Mouse (Mus musculus): ENCODE measurements around the gene Wdfy2. TPM values are rescaled to one million over a fixed set of nuclear protein-coding genes. Genes with fewer than 3 reads are reported as not detected.

Wdfy2 gene
- polyA plus RNA-seq, 1 experiment, result 4.8 TPM

GRCm38 (mm10) chr14:62844226-62844625, 6.7 kb downstream of the Wdfy2 start:
- peaks cover 38% of the 10 kb centered on the region for H3K79me3 ChIP-seq (ENCODE audit: low read depth)
- no peaks in the 10 kb centered on the region for H3K27me3 ChIP-seq (ENCODE audit: control insufficient read depth, insufficient read depth, insufficient read length)
- no peaks in the 10 kb centered on the region for H3K36me3 ChIP-seq (ENCODE audit: control insufficient read depth, insufficient read depth)
- H3K79me2 ChIP-seq (ENCODE audit: control insufficient read depth, insufficient read depth), result peaks cover 87% of the 10 kb centered on the region
- TF ChIP-seq CEBPB (IDR thresholded peaks at IDR 0.05; ENCODE audit: low read depth), result no peak
- TF ChIP-seq USF1 (IDR thresholded peaks at IDR 0.05; ENCODE audit: low read depth), result no peak
- TF ChIP-seq MYOG (IDR thresholded peaks at IDR 0.05; ENCODE audit: control insufficient read depth, extremely low read depth, insufficient read length), result no peak
- TF ChIP-seq FOSL1 (IDR thresholded peaks at IDR 0.05; ENCODE audit: insufficient read depth, low read length, poor library complexity, severe bottlenecking), result no peak
- TF ChIP-seq MYOD1 (IDR thresholded peaks at IDR 0.05; ENCODE audit: control insufficient read depth, insufficient read length, low read depth), result no peak
- no peak for TF ChIP-seq MAX (IDR thresholded peaks at IDR 0.05)
- TF ChIP-seq CTCF (IDR thresholded peaks at IDR 0.05; ENCODE audit: control insufficient read depth, insufficient read depth, insufficient read length), result no peak
- H3K4me3 ChIP-seq (ENCODE audit: insufficient read depth, poor library complexity, severe bottlenecking), result no peak overlapping the region
- H3ac ChIP-seq (ENCODE audit: control insufficient read depth, insufficient read length, low read depth), result no peak overlapping the region

GRCm38 (mm10) chr14:62845011-62845840, 7.7 kb downstream of the Wdfy2 start:
- H3K4me3 ChIP-seq (ENCODE audit: insufficient read depth, poor library complexity, severe bottlenecking), result no peak overlapping the region
- peaks cover 87% of the 10 kb centered on the region for H3K79me2 ChIP-seq (ENCODE audit: control insufficient read depth, insufficient read depth)
- H3K36me3 ChIP-seq (ENCODE audit: control insufficient read depth, insufficient read depth), result no peaks in the 10 kb centered on the region
- TF ChIP-seq USF1 (IDR thresholded peaks at IDR 0.05; ENCODE audit: low read depth), result no peak
- TF ChIP-seq FOSL1 (IDR thresholded peaks at IDR 0.05; ENCODE audit: insufficient read depth, low read length, poor library complexity, severe bottlenecking), result no peak
- no peak for TF ChIP-seq MYOG (IDR thresholded peaks at IDR 0.05; ENCODE audit: control insufficient read depth, extremely low read depth, insufficient read length)
- TF ChIP-seq MAX (IDR thresholded peaks at IDR 0.05), result no peak
- no peak for TF ChIP-seq CTCF (IDR thresholded peaks at IDR 0.05; ENCODE audit: control insufficient read depth, insufficient read depth, insufficient read length)
- TF ChIP-seq CEBPB (IDR thresholded peaks at IDR 0.05; ENCODE audit: low read depth), result no peak
- no peak for TF ChIP-seq MYOD1 (IDR thresholded peaks at IDR 0.05; ENCODE audit: control insufficient read depth, insufficient read length, low read depth)
- H3K79me3 ChIP-seq (ENCODE audit: low read depth), result peaks cover 30% of the 10 kb centered on the region
- no peak overlapping the region for H3ac ChIP-seq (ENCODE audit: control insufficient read depth, insufficient read length, low read depth)
- H3K27me3 ChIP-seq (ENCODE audit: control insufficient read depth, insufficient read depth, insufficient read length), result no peaks in the 10 kb centered on the region

DNA sequence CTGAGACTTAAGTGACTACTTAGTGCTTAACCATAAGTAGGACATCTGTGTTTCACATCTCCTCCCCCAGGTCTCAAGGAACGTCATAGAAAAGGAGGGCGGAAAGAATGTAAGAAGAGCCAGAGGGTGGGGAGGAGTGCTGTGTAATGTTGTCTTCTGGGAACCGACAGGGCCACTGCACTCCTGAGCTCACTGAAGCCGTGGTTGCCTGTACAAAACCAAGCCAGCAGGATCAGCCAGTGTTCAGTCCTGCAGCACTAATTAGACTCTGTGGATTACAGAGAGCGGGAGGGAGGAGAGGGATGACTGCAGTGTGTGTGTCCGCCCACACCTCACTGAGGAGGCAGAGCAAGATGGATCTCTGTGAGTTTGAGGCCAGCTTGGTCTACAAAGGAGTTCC, 13.5 kb downstream of the Wdfy2 start:
- H3ac ChIP-seq (ENCODE audit: control insufficient read depth, insufficient read length, low read depth), result no peak overlapping the region
- TF ChIP-seq USF1 (IDR thresholded peaks at IDR 0.05; ENCODE audit: low read depth) (no peak), MAX (IDR thresholded peaks at IDR 0.05) (no peak), MYOD1 (IDR thresholded peaks at IDR 0.05; ENCODE audit: control insufficient read depth, insufficient read length, low read depth) (no peak), CEBPB (IDR thresholded peaks at IDR 0.05; ENCODE audit: low read depth) (no peak), MYOG (IDR thresholded peaks at IDR 0.05; ENCODE audit: control insufficient read depth, extremely low read depth, insufficient read length) (no peak), FOSL1 (IDR thresholded peaks at IDR 0.05; ENCODE audit: insufficient read depth, low read length, poor library complexity, severe bottlenecking) (no peak), CTCF (IDR thresholded peaks at IDR 0.05; ENCODE audit: control insufficient read depth, insufficient read depth, insufficient read length) (no peak)
- no peak overlapping the region for H3K4me3 ChIP-seq (ENCODE audit: insufficient read depth, poor library complexity, severe bottlenecking)
- H3K79me2 ChIP-seq (ENCODE audit: control insufficient read depth, insufficient read depth), result peaks cover 65% of the 10 kb centered on the region
- peaks cover 21% of the 10 kb centered on the region for H3K79me3 ChIP-seq (ENCODE audit: low read depth)
- no peaks in the 10 kb centered on the region for H3K27me3 ChIP-seq (ENCODE audit: control insufficient read depth, insufficient read depth, insufficient read length)
- H3K36me3 ChIP-seq (ENCODE audit: control insufficient read depth, insufficient read depth), result no peaks in the 10 kb centered on the region

- peaks cover 15% of the 10 kb centered on the region for H3K79me3 ChIP-seq (ENCODE audit: low read depth)
- no peaks in the 10 kb centered on the region for H3K27me3 ChIP-seq (ENCODE audit: control insufficient read depth, insufficient read depth, insufficient read length)
- no peak overlapping the region for H3K4me3 ChIP-seq (ENCODE audit: insufficient read depth, poor library complexity, severe bottlenecking)
- H3K79me2 ChIP-seq (ENCODE audit: control insufficient read depth, insufficient read depth), result peaks cover 67% of the 10 kb centered on the region
- TF ChIP-seq CTCF (IDR thresholded peaks at IDR 0.05; ENCODE audit: control insufficient read depth, insufficient read depth, insufficient read length), result no peak
- no peak for TF ChIP-seq MAX (IDR thresholded peaks at IDR 0.05)
- TF ChIP-seq CEBPB (IDR thresholded peaks at IDR 0.05; ENCODE audit: low read depth), result no peak
- H3ac ChIP-seq (ENCODE audit: control insufficient read depth, insufficient read length, low read depth), result no peak overlapping the region
- H3K36me3 ChIP-seq (ENCODE audit: control insufficient read depth, insufficient read depth), result no peaks in the 10 kb centered on the region
These were observed 15.4 kb downstream of the Wdfy2 start for GRCm38 (mm10) chr14:62852840-62853239.

DNA sequence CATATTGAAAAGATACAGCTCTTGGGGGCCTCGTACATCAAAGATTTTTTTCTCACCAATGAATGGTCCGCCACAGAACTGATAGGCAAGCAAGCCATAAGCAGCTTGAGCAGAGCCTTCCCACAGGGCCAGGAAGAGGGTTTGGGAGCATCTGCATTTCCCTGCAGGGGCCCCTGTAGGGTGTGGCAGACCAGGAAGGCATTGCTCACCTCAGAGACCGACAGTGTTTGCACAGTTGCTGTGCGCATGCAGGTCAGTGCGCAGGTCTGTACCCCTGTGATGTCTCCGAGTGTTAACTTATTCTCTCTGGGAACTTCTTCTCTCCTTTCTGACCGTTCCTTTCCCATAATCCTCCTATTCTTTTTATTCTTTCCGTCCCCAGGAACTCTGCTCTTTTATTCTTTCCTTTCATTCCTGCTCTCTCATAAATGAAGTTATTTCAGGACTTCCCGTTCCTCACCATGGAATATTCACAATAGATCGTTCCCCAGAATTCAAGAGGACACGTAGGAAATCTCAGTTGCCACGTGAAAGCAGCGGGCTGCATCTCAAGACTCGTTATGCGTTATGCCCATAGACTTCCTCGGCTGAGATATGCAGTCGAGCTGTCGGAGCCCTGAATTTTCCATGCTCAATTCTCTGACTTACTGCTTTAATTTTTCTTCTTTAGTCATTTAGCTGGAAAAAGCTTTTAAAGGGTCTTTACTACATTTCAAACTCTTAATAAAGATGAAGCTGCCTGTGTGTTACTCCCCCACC, 17.8 kb downstream of the Wdfy2 start:
- TF ChIP-seq CEBPB (IDR thresholded peaks at IDR 0.05; ENCODE audit: low read depth) (no peak), FOSL1 (IDR thresholded peaks at IDR 0.05; ENCODE audit: insufficient read depth, low read length, poor library complexity, severe bottlenecking) (no peak), CTCF (IDR thresholded peaks at IDR 0.05; ENCODE audit: control insufficient read depth, insufficient read depth, insufficient read length) (no peak), MYOG (IDR thresholded peaks at IDR 0.05; ENCODE audit: control insufficient read depth, extremely low read depth, insufficient read length) (no peak)
- H3K27me3 ChIP-seq (ENCODE audit: control insufficient read depth, insufficient read depth, insufficient read length), result no peaks in the 10 kb centered on the region
- peaks cover 56% of the 10 kb centered on the region for H3K79me2 ChIP-seq (ENCODE audit: control insufficient read depth, insufficient read depth)
- peak overlapping the region; percentile 19 for H3ac ChIP-seq (ENCODE audit: control insufficient read depth, insufficient read length, low read depth)
- H3K36me3 ChIP-seq (ENCODE audit: control insufficient read depth, insufficient read depth), result no peaks in the 10 kb centered on the region
- H3K79me3 ChIP-seq (ENCODE audit: low read depth), result peaks cover 14% of the 10 kb centered on the region
- no peak overlapping the region for H3K4me3 ChIP-seq (ENCODE audit: insufficient read depth, poor library complexity, severe bottlenecking)
